Mouse (Mus musculus) hindbrain, embryonic 16.5 days (tissue): Measurements from ENCODE around the gene Golgb1. TPM values are rescaled to one million over a fixed set of nuclear protein-coding genes. Genes with fewer than 3 reads are reported as not detected.

Experiments used
- ATAC-seq: fragments of 200-750 bp; cut with Nextera tagmentation; 2 replicates; pipeline ENCODE4 v1.8.0; 2017; ENCODE audit warnings: moderate TSS enrichment, moderate library complexity
- H3K27ac ChIP-seq: fragments of 300-500 bp; sonication (generic); 2 replicates; pipeline ENCODE4 v1.5.1; 2014; ENCODE audit warnings: low read depth, mild to moderate bottlenecking, control low read depth, low read length, moderate library complexity
- H3K27me3 ChIP-seq: fragments of 300-500 bp; sonication (generic); replicated peaks from 2 replicates; pipeline ENCODE4 v1.6.1; 2014; ENCODE audit warnings: low read length; ENCODE audit not compliant: control insufficient read depth, insufficient read depth
- H3K36me3 ChIP-seq: fragments of 300-500 bp; sonication (generic); 2 replicates; pipeline ENCODE4 v1.6.1; 2014; ENCODE audit warnings: mild to moderate bottlenecking, low read length, moderate library complexity, mixed read lengths; ENCODE audit not compliant: control insufficient read depth, insufficient read depth
- H3K4me1 ChIP-seq: fragments of 300-500 bp; sonication (generic); 2 replicates; pipeline ENCODE4 v1.6.1; 2014; ENCODE audit warnings: low read depth, low read length; ENCODE audit not compliant: control insufficient read depth, insufficient read depth
- H3K4me2 ChIP-seq: fragments of 300-500 bp; sonication (generic); 2 replicates; pipeline ENCODE4 v1.6.1; 2014; ENCODE audit warnings: mild to moderate bottlenecking, low read length, control low read depth, moderate library complexity
- H3K4me3 ChIP-seq: fragments of 300-500 bp; sonication (generic); 2 replicates; pipeline ENCODE4 v1.5.1; 2014; ENCODE audit warnings: mild to moderate bottlenecking, low read length, control low read depth, moderate library complexity
- H3K9ac ChIP-seq: fragments of 300-500 bp; sonication (generic); 2 replicates; pipeline ENCODE4 v1.6.1; 2014; ENCODE audit warnings: low read depth, mild to moderate bottlenecking, control low read depth, low read length, moderate library complexity
- H3K9me3 ChIP-seq: fragments of 300-500 bp; sonication (generic); 2 replicates; pipeline ENCODE4 v1.6.1; 2014; ENCODE audit warnings: mild to moderate bottlenecking, low read length, moderate library complexity; ENCODE audit not compliant: control insufficient read depth
- WGBS: fragments of 180-500 bp; shearing (Covaris S2); extraction: QIAGEN DNeasy Blood & Tissue Kit; methylation state at CpG from one replicate; pipeline ENCODE4 v1.1.7; 2014; 5-methylcytosine and 5-hydroxymethylcytosine counted together
- polyA plus RNA-seq: library from polyadenylated mRNA; unstranded; fragments of >200 nt; fragmentation: Nextera tagmentation; extraction: Ambion mirVana; gene quantifications from 2 replicates; pipeline ENCODE4 v1.2.1, GENCODE M21; 2015

Gene Golgb1
- polyA plus RNA-seq, 1 experiment from 2014 or later, result 72.5 TPM

- no peak overlapping the region for H3K4me3 ChIP-seq
- WGBS, result 93% methylated on average over 6 of the region's 6 CpGs
- no peaks in the 10 kb centered on the region for H3K27me3 ChIP-seq
- H3K36me3 ChIP-seq, result peaks cover 35% of the 10 kb centered on the region
- H3K9ac ChIP-seq, result no peak overlapping the region
- no peak overlapping the region for H3K27ac ChIP-seq
- H3K4me2 ChIP-seq, result no peak overlapping the region
- no peaks in the 10 kb centered on the region for H3K9me3 ChIP-seq
- H3K4me1 ChIP-seq, result no peaks in the 10 kb centered on the region
- ATAC-seq, result no peak
Measured at GRCm38 (mm10) chr16:36932546-36932945, 57.6 kb downstream of the Golgb1 start.

- 86% methylated on average over 6 of the region's 6 CpGs for WGBS
- Histone ChIP-seq H3K36me3 (peaks cover 23% of the 10 kb centered on the region), H3K4me1 (no peaks in the 10 kb centered on the region), H3K9ac (no peak overlapping the region), H3K27me3 (no peaks in the 10 kb centered on the region), H3K4me3 (no peak overlapping the region), H3K27ac (no peak overlapping the region), H3K4me2 (no peak overlapping the region), H3K9me3 (no peaks in the 10 kb centered on the region)
- ATAC-seq, result no peak
Measured at GRCm38 (mm10) chr16:36934131-36934840, 59.3 kb downstream of the Golgb1 start.

- H3K27ac ChIP-seq, result no peak within 1 kb of the TSS
- no peak for ATAC-seq
- no peaks in the 10 kb centered on the region for H3K4me1 ChIP-seq
- H3K9ac ChIP-seq, result no peak within 1 kb of the TSS
- H3K27me3 ChIP-seq, result no peaks in the 10 kb centered on the region
- H3K36me3 ChIP-seq, result peaks cover 19% of the 10 kb centered on the region
- no peaks in the 10 kb centered on the region for H3K9me3 ChIP-seq
- 83% methylated on average over 7 of the region's 7 CpGs for WGBS
- no peak within 1 kb of the TSS for H3K4me3 ChIP-seq
- no peak within 1 kb of the TSS for H3K4me2 ChIP-seq
Measured at GRCm38 (mm10) chr16:36934841-36935620, 60.1 kb downstream of the Golgb1 start, which contains the start of gene Hcls1. Hcls1 (plus strand) TSS chr16:36934983.

- Histone ChIP-seq H3K27me3 (no peaks in the 10 kb centered on the region), H3K4me1 (no peaks in the 10 kb centered on the region), H3K27ac (no peak overlapping the region), H3K36me3 (peaks cover 19% of the 10 kb centered on the region), H3K9ac (no peak overlapping the region), H3K4me2 (no peak overlapping the region), H3K9me3 (no peaks in the 10 kb centered on the region), H3K4me3 (no peak overlapping the region)
- no peak for ATAC-seq
- WGBS, result 94% methylated on average over 3 of the region's 3 CpGs
Measured at GRCm38 (mm10) chr16:36935814-36936213, 60.9 kb downstream of the Golgb1 start.

GRCm38 (mm10) chr16:36941137-36941727, 66.3 kb downstream of the Golgb1 start:
- 76% methylated on average over 6 of the region's 6 CpGs for WGBS
- Histone ChIP-seq H3K27ac (no peak overlapping the region), H3K27me3 (no peaks in the 10 kb centered on the region), H3K4me1 (no peaks in the 10 kb centered on the region), H3K4me3 (no peak overlapping the region), H3K4me2 (no peak overlapping the region), H3K9me3 (no peaks in the 10 kb centered on the region), H3K36me3 (no peaks in the 10 kb centered on the region), H3K9ac (no peak overlapping the region)
- no peak for ATAC-seq

- H3K36me3 ChIP-seq, result no peaks in the 10 kb centered on the region
- H3K9me3 ChIP-seq, result no peaks in the 10 kb centered on the region
- no peak overlapping the region for H3K4me3 ChIP-seq
- H3K4me1 ChIP-seq, result no peaks in the 10 kb centered on the region
- WGBS, result 60% methylated on average over 4 of the region's 4 CpGs
- no peak overlapping the region for H3K27ac ChIP-seq
- H3K9ac ChIP-seq, result no peak overlapping the region
- no peak overlapping the region for H3K4me2 ChIP-seq
- no peaks in the 10 kb centered on the region for H3K27me3 ChIP-seq
- ATAC-seq, result no peak
Measured at GRCm38 (mm10) chr16:36941895-36942294, 67.0 kb downstream of the Golgb1 start.

- no peaks in the 10 kb centered on the region for H3K9me3 ChIP-seq
- no peak overlapping the region for H3K9ac ChIP-seq
- 83% methylated on average over 3 of the region's 3 CpGs for WGBS
- H3K27ac ChIP-seq, result no peak overlapping the region
- no peaks in the 10 kb centered on the region for H3K27me3 ChIP-seq
- H3K4me2 ChIP-seq, result no peak overlapping the region
- ATAC-seq, result no peak
- H3K36me3 ChIP-seq, result no peaks in the 10 kb centered on the region
- H3K4me3 ChIP-seq, result no peak overlapping the region
- no peaks in the 10 kb centered on the region for H3K4me1 ChIP-seq
Measured at GRCm38 (mm10) chr16:36943591-36943990, 68.7 kb downstream of the Golgb1 start.

- H3K4me1 ChIP-seq, result no peaks in the 10 kb centered on the region
- WGBS, result 22% methylated on average over 12 of the region's 12 CpGs
- H3K27me3 ChIP-seq, result no peaks in the 10 kb centered on the region
- no peak overlapping the region for H3K27ac ChIP-seq
- H3K9me3 ChIP-seq, result no peaks in the 10 kb centered on the region
- no peaks in the 10 kb centered on the region for H3K36me3 ChIP-seq
- no peak overlapping the region for H3K9ac ChIP-seq
- ATAC-seq, result peak; percentile 76
- H3K4me2 ChIP-seq, result no peak overlapping the region
- no peak overlapping the region for H3K4me3 ChIP-seq
Measured at GRCm38 (mm10) chr16:36944895-36945424, 70.0 kb downstream of the Golgb1 start.
